Mouse (Mus musculus): Measurements from ENCODE around the gene Prr3.
A peak's percentile ranks its signal among the peaks of the same experiment; 100 is the strongest.
"Not testable (repeated sequence)": the region's sequence is repeated elsewhere in the genome, so short reads cannot be mapped to it uniquely, and the experiment has no call there.

Gene Prr3

GRCm38 (mm10) chr17:35979401-35980362 is at the start of gene Prr3, which contains the start of gene Gnl1:
Gene Prr3, minus strand, starts transcription at chr17:35980236.
Gene Gnl1, plus strand, starts transcription at chr17:35979851.
- DNase-seq (ENCODE audit: inconsistent ontology term), result peak; percentile 96

DNA sequence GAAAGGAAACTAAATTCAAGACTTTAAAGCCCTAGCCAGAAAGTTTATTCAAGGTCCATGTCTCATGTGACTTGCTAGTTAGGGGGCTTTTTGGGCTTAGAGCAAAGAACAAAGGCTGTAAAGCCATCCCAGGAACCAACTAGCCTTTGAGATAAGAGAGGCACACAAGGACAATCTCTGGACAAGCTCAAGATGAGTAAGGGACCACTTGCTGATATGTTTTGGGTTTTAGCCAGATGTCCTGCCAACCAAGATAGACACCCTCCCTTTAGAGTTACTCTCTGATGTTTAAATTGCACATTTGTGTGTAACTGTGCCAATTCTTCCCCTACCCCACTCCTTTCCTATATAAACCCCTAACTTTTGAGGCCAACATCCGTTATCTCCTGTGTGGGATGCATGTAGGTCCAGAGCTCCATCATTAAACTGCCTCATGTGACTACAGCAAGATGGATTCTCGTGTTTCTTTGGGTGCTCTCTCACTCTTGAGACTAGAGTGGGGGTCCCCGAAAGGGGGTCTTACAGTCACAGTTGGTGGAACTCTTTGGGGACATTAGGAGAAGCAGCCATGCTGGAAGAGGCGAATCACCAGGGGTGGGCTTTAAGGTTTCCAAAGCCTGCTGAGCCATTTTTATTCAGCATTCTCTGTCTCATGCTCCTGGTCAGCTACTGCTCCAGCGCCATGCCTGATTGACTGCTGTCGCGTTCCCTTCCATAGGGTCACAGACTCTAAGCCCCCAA is 49.0 kb upstream of the Prr3 start:
- no peak for DNase-seq (ENCODE audit: inconsistent ontology term)

DNA sequence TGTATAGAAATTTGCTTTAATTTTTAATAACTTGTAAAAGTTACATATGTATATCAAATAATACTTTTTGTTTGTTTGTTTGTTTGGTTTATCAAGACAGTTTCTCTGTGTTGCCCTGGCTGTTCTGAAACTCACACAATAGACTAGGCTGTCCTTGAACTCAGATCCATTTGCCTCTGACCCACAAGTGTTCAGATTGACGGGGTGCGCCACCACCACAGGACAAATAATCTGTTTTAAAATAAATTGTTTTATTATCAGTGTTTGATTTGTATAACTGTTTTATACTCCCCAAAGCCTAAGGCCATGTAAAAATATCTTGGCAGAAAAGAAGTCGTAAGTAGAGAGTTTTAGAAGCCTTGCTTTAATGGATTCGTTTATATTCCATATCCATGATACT is 47.6 kb upstream of the Prr3 start:
- no peak for DNase-seq (ENCODE audit: inconsistent ontology term)

DNA sequence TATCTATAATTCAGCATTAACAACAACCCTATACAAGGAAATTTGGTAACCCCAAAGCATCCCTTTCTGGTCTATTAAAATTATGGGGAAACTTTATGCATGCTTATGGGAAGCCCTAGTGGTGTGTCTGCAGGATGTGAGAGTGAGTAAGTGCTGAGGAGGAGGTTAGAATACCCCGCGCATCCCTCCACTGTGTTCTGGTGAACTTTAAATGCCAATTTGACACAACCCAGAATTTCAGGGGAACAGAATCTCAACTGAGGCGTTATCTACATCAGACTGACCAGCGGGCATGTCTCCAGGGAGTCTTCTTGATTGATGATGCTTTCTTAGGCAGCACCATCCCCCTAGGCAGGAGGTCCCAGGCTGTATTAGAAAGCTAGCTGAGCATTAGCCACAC is 45.9 kb upstream of the Prr3 start:
- DNase-seq (ENCODE audit: inconsistent ontology term), result no peak

DNA sequence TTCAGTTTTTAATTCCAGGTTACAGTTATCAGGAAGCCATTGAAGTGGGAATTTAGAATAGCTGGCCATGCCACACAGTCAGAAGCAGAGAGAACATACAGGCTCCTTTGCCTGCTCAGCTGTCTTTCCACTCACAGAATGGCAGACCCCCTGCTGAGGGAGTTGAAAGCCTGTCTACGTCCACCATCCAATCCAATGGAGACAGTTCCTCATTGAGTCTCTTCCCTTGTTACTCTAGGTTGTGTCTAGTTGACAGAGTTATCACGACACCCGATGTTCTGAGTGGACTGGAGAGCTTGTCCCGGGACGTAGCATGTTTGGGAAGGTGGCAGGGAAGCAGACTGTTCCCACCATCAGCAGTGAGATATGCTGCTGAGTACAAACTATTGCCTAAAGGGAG is 45.2 kb upstream of the Prr3 start:
- no peak for DNase-seq (ENCODE audit: inconsistent ontology term)

GRCm38 (mm10) chr17:36023710-36024654 is 43.9 kb upstream of the Prr3 start:
- peak; percentile 56 for DNase-seq (ENCODE audit: inconsistent ontology term)

GRCm38 (mm10) chr17:36022922-36023321 is 42.9 kb upstream of the Prr3 start:
- DNase-seq (ENCODE audit: inconsistent ontology term), result no peak

DNA sequence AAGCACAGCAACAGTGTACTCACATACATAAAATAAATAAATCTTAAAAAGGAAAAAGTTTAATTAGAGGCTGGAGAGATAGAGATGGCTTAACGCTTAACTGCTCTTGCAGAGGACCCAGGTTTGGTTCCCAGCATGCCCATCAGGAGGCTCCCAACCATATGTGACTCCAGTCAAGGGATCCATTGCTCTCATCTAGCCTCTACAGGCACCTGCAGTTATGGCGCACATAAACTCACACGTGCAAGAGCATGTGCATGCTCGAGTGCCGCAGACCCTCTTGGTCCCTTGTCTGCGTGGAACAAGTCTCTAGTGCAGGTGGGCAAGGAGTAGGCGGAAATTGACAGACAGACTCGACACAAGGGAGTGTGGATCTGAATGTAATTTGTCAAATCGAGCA is 42.1 kb upstream of the Prr3 start:
- DNase-seq (ENCODE audit: inconsistent ontology term), result no peak

- DNase-seq (ENCODE audit: inconsistent ontology term), result no peak
Measured at GRCm38 (mm10) chr17:36021309-36021708, 41.3 kb upstream of the Prr3 start.

DNA sequence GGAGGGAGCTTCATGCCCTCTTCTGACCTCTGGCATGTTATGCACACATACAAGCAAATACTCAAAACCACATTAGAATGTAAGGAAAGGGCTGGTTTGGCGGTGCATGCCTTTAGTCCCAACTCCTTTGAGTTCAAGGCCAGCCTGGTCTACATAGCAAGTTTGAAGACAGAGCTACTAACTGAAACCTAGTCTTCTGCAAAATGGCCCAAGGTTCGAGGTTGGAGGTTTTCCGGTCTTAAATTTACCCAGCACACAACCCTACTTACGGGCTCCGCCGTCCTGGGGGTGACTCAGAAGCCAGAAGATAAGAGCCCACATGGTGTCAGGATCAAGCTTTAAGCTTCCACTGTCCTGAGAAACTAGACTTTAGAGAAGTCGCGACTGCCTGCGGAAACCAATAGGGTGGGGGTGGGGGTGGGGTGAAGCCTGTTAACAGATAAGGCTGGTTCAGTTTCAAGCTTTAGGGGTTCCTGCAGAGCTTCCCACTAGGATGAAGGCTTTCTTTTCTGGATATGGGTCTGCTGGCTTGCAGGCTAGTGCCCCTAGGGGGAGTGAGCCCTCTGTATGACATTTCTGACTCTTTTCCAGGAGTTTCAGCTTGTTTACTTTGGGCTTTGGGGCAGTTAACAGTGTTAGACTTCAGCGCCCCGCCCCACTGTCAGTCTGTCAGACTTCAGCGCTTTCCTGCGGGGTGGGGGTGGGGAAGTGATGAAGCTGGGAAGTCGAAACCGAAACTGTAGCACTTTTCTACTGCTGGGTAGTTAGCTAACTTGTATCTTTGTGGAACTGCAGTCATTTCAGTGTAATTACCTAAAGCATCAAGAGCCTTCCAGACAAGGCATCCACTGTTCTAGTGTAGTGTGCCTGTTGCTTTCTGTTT is 40.4 kb upstream of the Prr3 start, which contains the start of gene H2-T24:
Gene H2-T24, minus strand, starts transcription at position 370 of the 883 bp plus-strand sequence.
- DNase-seq (ENCODE audit: inconsistent ontology term), result peak; percentile 81

DNA sequence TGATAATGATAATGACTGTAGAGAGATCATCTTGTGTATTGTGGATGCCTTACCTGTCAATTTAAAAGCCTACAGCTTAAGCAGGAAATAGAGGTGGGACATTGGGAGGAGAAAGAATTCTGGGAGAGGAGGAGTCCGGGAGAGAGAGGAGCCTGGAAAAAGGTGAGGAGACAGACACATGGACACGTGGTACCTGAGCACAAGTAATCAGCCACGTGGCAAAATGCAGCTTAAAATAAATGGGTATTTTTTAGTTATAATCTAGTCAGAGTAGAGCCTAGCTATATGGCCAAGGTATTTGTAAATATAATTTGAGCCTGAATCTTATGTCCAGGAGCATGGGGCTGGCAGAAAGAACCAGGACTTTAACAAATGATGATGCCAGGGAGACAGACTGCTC is 39.5 kb upstream of the Prr3 start:
- no peak for DNase-seq (ENCODE audit: inconsistent ontology term)

- DNase-seq (ENCODE audit: inconsistent ontology term), result no peak
Measured at GRCm38 (mm10) chr17:36018979-36019378, 38.9 kb upstream of the Prr3 start.

GRCm38 (mm10) chr17:36017046-36017445 is 37.0 kb upstream of the Prr3 start:
- DNase-seq (ENCODE audit: inconsistent ontology term), result no peak

DNA sequence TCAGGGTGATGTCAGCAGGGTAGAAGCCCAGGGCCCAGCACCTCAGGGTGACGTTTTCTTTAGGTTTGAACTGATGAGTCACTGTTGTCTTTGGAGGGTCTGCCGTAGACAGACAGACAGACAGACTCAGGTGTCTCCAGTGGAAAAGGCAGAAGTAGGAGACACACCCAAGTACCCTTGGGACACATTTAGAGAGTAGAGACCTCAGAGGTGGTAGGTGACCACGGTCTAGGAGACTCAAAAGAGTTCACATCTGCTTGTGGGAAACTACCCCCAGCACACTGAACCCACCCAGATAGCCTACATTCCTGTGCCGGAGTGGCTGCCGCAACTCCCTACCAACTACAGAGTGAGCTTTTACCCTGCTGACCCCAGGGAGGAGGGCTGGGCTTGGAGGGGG is 34.9 kb upstream of the Prr3 start:
- DNase-seq (ENCODE audit: inconsistent ontology term), result no peak

DNA sequence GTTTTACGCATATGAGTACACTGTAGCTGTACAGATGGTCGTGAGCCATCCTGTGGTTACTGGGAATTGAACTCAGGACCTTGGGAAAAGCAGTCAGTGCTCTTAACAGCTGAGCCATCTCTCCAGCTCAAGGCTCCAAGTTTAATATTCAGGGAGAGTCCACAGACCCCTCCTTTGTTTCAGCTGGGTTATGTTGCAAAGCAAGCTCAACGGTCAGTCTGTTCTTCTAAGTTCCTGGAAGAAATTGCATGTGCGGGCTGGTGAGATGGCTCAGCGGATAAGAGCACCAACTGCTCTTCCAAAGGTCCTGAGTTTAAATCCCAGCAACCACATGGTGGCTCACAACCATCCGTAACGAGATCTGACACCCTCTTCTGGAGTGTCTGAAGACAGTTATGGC is 24.4 kb upstream of the Prr3 start:
- not testable (repeated sequence) for DNase-seq (ENCODE audit: inconsistent ontology term)

DNA sequence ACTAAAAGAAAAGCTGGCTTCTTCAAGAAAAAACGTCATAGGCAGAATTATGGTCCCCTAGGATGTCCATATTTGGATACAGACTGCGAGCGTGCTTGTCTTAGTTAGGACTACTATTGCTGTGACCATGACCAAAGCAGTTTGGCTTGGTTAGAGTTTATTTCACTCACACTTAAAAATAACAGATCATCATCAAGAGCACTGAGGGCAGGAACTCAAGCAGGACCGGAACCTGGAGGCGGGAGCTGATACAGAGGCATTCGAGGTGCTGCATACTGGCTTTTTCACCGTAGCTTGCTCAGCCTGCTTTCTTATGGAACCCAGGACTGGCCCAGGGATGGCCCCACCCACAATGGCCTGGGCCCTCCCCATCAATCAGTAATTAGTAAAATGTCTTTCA is 23.3 kb upstream of the Prr3 start:
- no peak for DNase-seq (ENCODE audit: inconsistent ontology term)

DNA sequence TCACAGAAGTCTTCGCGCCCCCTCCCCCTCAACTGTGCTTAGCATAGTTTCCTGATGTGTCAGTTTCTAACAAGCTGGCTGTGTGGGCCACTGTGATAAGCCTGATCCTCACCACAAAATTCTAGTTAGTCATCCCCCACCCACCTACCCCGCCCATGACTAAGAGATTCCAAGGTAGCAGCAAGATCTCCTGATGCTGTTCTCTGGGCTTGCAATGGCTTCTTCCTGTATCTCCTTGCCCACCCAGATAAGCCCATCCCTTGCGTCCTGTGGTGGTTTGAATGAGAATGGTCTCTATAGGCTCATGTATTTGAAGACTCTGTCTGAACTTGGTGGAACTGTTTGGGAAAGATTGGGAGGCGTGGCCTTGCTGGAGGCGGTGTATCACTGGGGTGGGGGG is 21.9 kb upstream of the Prr3 start:
- DNase-seq (ENCODE audit: inconsistent ontology term), result peak; percentile 65

DNA sequence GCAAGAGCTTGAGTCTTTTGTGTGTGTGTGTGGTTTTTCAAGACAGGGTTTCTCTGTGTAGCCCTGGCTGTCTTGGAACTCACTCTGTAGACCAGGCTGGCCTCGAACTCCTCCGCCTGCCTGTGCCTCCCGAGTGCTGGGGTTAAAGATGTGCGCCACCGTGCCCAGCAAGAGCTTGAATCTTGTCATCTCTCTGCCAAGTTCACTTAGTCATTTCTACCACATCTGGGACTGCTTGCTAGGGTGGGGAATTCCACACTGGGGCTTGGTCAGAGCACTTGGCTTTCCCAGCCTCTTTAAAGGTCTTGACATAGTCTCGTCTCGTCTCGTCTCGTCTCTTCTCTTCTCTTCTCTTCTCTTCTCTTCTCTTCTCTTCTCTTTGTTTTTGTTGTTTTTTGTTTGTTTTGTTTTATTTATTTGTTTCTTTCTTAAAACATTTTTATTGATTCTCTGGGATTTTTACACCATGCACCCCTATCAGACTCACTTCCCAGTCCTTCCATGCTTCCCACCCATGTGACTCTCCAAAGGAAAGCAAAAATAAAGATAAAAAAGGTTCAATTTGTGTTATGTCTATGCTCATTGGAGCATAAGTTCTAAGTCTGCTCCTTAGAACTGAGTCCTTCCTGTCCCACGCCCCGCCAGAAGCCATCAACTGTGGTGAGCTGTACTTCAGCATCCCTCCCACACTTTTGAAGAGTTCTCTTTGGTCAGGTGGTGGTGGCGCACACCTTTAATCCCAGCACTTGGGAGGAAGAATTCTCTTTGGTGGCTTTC is 21.3 kb upstream of the Prr3 start:
- no peak for DNase-seq (ENCODE audit: inconsistent ontology term)

DNA sequence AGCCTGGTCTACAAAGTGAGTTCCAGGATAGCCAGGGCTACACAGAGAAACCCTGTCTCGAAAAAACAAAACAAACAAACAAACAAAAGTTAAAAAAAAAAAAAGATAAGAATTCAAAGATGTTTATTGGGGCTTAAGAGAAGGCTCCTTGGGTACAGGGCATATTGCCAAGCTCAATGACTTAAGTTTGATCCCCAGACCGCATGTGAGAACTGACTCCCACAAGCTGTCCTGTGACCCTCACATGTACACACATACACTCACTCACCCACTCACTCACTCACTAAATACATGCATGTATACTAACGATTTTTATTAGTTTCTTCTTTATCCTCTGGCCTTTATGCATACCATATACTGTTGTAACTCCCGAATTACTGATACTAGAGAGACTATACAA is 20.3 kb upstream of the Prr3 start:
- DNase-seq (ENCODE audit: inconsistent ontology term), result no peak

GRCm38 (mm10) chr17:35999356-35999755 is 19.3 kb upstream of the Prr3 start:
- no peak for DNase-seq (ENCODE audit: inconsistent ontology term)
